Mouse (Mus musculus): Measurements from ENCODE around the gene Jade2.

Gene Jade2

GRCm38 (mm10) chr11:51857081-51857671 lies at the start of gene Jade2:
Gene Jade2, minus strand, starts transcription at chr11:51857653.
- ATAC-seq (ENCODE audit: low TSS enrichment), result peak; percentile 40

GRCm38 (mm10) chr11:51904224-51904623 lies 46.8 kb upstream of the Jade2 start:
- no peak for ATAC-seq (ENCODE audit: low TSS enrichment)

GRCm38 (mm10) chr11:51899691-51900090 lies 42.2 kb upstream of the Jade2 start:
- no peak for ATAC-seq (ENCODE audit: low TSS enrichment)

- peak; percentile 91 for ATAC-seq (ENCODE audit: low TSS enrichment)
These were observed 41.0 kb upstream of the Jade2 start for GRCm38 (mm10) chr11:51898326-51899080.

GRCm38 (mm10) chr11:51897311-51897710 lies 39.9 kb upstream of the Jade2 start:
- ATAC-seq (ENCODE audit: low TSS enrichment), result peak; percentile 42

- no peak for ATAC-seq (ENCODE audit: low TSS enrichment)
These were observed 38.6 kb upstream of the Jade2 start for GRCm38 (mm10) chr11:51896012-51896411.

GRCm38 (mm10) chr11:51885681-51886080 lies 28.2 kb upstream of the Jade2 start:
- no peak for ATAC-seq (ENCODE audit: low TSS enrichment)

- ATAC-seq (ENCODE audit: low TSS enrichment), result no peak
These were observed 26.6 kb upstream of the Jade2 start for GRCm38 (mm10) chr11:51884092-51884491.

GRCm38 (mm10) chr11:51883670-51884069 lies 26.2 kb upstream of the Jade2 start:
- ATAC-seq (ENCODE audit: low TSS enrichment), result no peak

- no peak for ATAC-seq (ENCODE audit: low TSS enrichment)
These were observed 24.3 kb upstream of the Jade2 start for GRCm38 (mm10) chr11:51881776-51882175.

- ATAC-seq (ENCODE audit: low TSS enrichment), result no peak
These were observed 23.7 kb upstream of the Jade2 start for GRCm38 (mm10) chr11:51881041-51881730.

GRCm38 (mm10) chr11:51876943-51877344 lies 19.5 kb upstream of the Jade2 start:
- no peak for ATAC-seq (ENCODE audit: low TSS enrichment)

GRCm38 (mm10) chr11:51875792-51876195 lies 18.3 kb upstream of the Jade2 start:
- no peak for ATAC-seq (ENCODE audit: low TSS enrichment)

- peak; percentile 48; the same call in 1 of the 2 replicates for ATAC-seq (ENCODE audit: low TSS enrichment)
These were observed 17.6 kb upstream of the Jade2 start for GRCm38 (mm10) chr11:51875086-51875485.

- ATAC-seq (ENCODE audit: low TSS enrichment), result peak; percentile 82
These were observed 17.0 kb upstream of the Jade2 start for GRCm38 (mm10) chr11:51874266-51875036.

- ATAC-seq (ENCODE audit: low TSS enrichment), result no peak
These were observed 15.7 kb upstream of the Jade2 start for GRCm38 (mm10) chr11:51873141-51873540.

- no peak for ATAC-seq (ENCODE audit: low TSS enrichment)
These were observed 9.8 kb upstream of the Jade2 start for GRCm38 (mm10) chr11:51867261-51867660.

GRCm38 (mm10) chr11:51866020-51866419 lies 8.6 kb upstream of the Jade2 start:
- no peak for ATAC-seq (ENCODE audit: low TSS enrichment)

- ATAC-seq (ENCODE audit: low TSS enrichment), result no peak
These were observed 3.2 kb upstream of the Jade2 start for GRCm38 (mm10) chr11:51860666-51861065.

GRCm38 (mm10) chr11:51859561-51859960 lies 2.1 kb upstream of the Jade2 start:
- no peak for ATAC-seq (ENCODE audit: low TSS enrichment)

GRCm38 (mm10) chr11:51858528-51859051 lies 1.1 kb upstream of the Jade2 start:
- ATAC-seq (ENCODE audit: low TSS enrichment), result peak; percentile 32; the same call in 1 of the 2 replicates

All from frontal cortex, adult (tissue).